Mouse (Mus musculus) cerebellum, adult 18-20 months (tissue): ENCODE results near the gene Sema6b.

ENCODE experiments used
- DNase-seq, 2 experiments: peaks; one replicate each; pipeline ENCODE4 v3.0.0; 2021

The Sema6b gene

GRCm38 (mm10) chr17:56144546-56144945 lies 4.4 kb upstream of the Sema6b start:
- no peak for DNase-seq

GRCm38 (mm10) chr17:56141702-56142605 lies 1.8 kb upstream of the Sema6b start:
- peak; percentile 77 to 81 for DNase-seq

GRCm38 (mm10) chr17:56139355-56139754 lies 788 bp downstream of the Sema6b start:
- peak; percentile 48 to 59 for DNase-seq

- DNase-seq, result peak in 1 of 2 experiments; percentile 31
Measured at GRCm38 (mm10) chr17:56137839-56138613, 2.1 kb downstream of the Sema6b start.

- no peak for DNase-seq
Measured at GRCm38 (mm10) chr17:56136558-56136957, 3.6 kb downstream of the Sema6b start.

GRCm38 (mm10) chr17:56134463-56134971 lies 5.6 kb downstream of the Sema6b start:
- DNase-seq, result peak in 1 of 2 experiments; percentile 56

GRCm38 (mm10) chr17:56133457-56134363 lies 6.4 kb downstream of the Sema6b start:
- peak in 1 of 2 experiments; percentile 19 for DNase-seq

GRCm38 (mm10) chr17:56132661-56133060 lies 7.5 kb downstream of the Sema6b start:
- DNase-seq, result peak in 1 of 2 experiments; percentile 60

GRCm38 (mm10) chr17:56131814-56132213 lies 8.3 kb downstream of the Sema6b start:
- DNase-seq, result peak; percentile 6 to 62

- DNase-seq, result peak in 1 of 2 experiments; percentile 4
Measured at GRCm38 (mm10) chr17:56131136-56131535, 9.0 kb downstream of the Sema6b start.

GRCm38 (mm10) chr17:56128246-56128645 lies 11.9 kb downstream of the Sema6b start:
- DNase-seq, result peak; percentile 43 to 50

- DNase-seq, result no peak
Measured at GRCm38 (mm10) chr17:56126175-56126574, 14.0 kb downstream of the Sema6b start.

- DNase-seq, result no peak
Measured at GRCm38 (mm10) chr17:56125276-56125630, 14.9 kb downstream of the Sema6b start.

GRCm38 (mm10) chr17:56124377-56125275 lies 15.5 kb downstream of the Sema6b start:
- peak; percentile 52 to 72 for DNase-seq

GRCm38 (mm10) chr17:56123681-56124340 lies 16.3 kb downstream of the Sema6b start:
- no peak for DNase-seq

GRCm38 (mm10) chr17:56123161-56123560 lies 17.0 kb downstream of the Sema6b start:
- no peak for DNase-seq

GRCm38 (mm10) chr17:56121826-56122225 lies 18.3 kb downstream of the Sema6b start, which contains the start of gene Lrg1:
Lrg1 (minus strand) TSS chr17:56122001.
- DNase-seq, result no peak

GRCm38 (mm10) chr17:56119981-56120880 lies 19.9 kb downstream of the Sema6b start:
- DNase-seq, result peak; percentile 61 to 72

- no peak for DNase-seq
Measured at GRCm38 (mm10) chr17:56119431-56119830, 20.7 kb downstream of the Sema6b start.
